Mouse (Mus musculus) embryonic facial prominence, embryonic 12.5 days (tissue): Measurements from ENCODE around the gene Il34. TPM values are rescaled to one million over a fixed set of nuclear protein-coding genes. Genes with fewer than 3 reads are reported as not detected.

Source experiments
- ATAC-seq: fragments of 200-750 bp; cut with Nextera tagmentation; 2 replicates; pipeline ENCODE4 v1.8.0; 2017; ENCODE audit not compliant: insufficient number of reproducible peaks, insufficient read depth, low FRiP score, low TSS enrichment
- H3K27ac ChIP-seq: fragments of 300-500 bp; sonication (generic); 2 replicates; pipeline ENCODE4 v1.5.1; 2016; ENCODE audit warnings: mild to moderate bottlenecking
- H3K27me3 ChIP-seq: fragments of 300-500 bp; sonication (generic); 2 replicates; pipeline ENCODE4 v1.6.1; 2016; ENCODE audit warnings: mild to moderate bottlenecking, moderate library complexity
- H3K36me3 ChIP-seq: fragments of 300-500 bp; sonication (generic); 2 replicates; pipeline ENCODE4 v1.6.1; 2016; ENCODE audit warnings: mild to moderate bottlenecking
- H3K4me1 ChIP-seq: fragments of 300-500 bp; sonication (generic); 2 replicates; pipeline ENCODE4 v1.6.1; 2016
- H3K4me2 ChIP-seq: fragments of 300-500 bp; sonication (generic); replicated peaks from 2 replicates; pipeline ENCODE4 v1.6.1; 2016; ENCODE audit warnings: mild to moderate bottlenecking, moderate library complexity
- H3K4me3 ChIP-seq: fragments of 300-500 bp; sonication (generic); 2 replicates; pipeline ENCODE4 v1.5.1; 2016; ENCODE audit warnings: mild to moderate bottlenecking
- H3K9ac ChIP-seq: fragments of 300-500 bp; sonication (generic); 2 replicates; pipeline ENCODE4 v1.6.1; 2016; ENCODE audit warnings: mild to moderate bottlenecking, moderate library complexity
- H3K9me3 ChIP-seq: fragments of 300-500 bp; sonication (generic); 2 replicates; pipeline ENCODE4 v1.6.1; 2016; ENCODE audit warnings: mild to moderate bottlenecking, moderate library complexity
- WGBS: fragments of 180-500 bp; shearing (Covaris S2); methylation state at CpG from one replicate; pipeline ENCODE4 v1.1.7; 2016; 5-methylcytosine and 5-hydroxymethylcytosine counted together
- polyA plus RNA-seq: library from polyadenylated mRNA; unstranded; fragments of >200 nt; fragmentation: Nextera tagmentation; extraction: Ambion mirVana; gene quantifications from 2 replicates; pipeline ENCODE4 v1.2.1, GENCODE M21; 2016

Il34 gene
- polyA plus RNA-seq, 1 experiment from 2014 or later: 0.46 TPM

DNA sequence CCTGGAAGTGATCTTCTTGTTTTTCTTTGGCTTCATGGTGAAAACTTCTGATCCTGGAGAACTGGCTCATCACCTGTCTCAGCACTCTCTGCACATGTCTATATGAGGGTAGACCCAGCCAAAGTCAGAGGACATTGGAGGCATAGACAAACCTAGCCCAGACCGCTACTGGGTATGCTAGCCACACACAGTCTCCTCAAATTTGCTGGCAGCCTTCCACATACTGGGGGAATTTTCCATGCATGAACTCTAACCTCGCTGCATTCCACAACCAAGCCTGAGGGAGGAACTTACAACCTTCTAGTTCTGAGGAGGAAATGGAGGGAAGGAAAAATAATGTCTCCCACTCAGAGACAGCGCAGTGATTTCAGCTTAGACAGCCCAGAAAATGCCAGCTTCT is 31.7 kb downstream of the Il34 start:
- Histone ChIP-seq H3K9ac (no peak overlapping the region), H3K27ac (no peak overlapping the region), H3K4me2 (no peak overlapping the region), H3K27me3 (no peaks in the 10 kb centered on the region), H3K4me1 (no peaks in the 10 kb centered on the region), H3K36me3 (no peaks in the 10 kb centered on the region), H3K4me3 (no peak overlapping the region), H3K9me3 (no peaks in the 10 kb centered on the region)
- 59% methylated on average over 3 of the region's 3 CpGs for WGBS
- no peak for ATAC-seq

DNA sequence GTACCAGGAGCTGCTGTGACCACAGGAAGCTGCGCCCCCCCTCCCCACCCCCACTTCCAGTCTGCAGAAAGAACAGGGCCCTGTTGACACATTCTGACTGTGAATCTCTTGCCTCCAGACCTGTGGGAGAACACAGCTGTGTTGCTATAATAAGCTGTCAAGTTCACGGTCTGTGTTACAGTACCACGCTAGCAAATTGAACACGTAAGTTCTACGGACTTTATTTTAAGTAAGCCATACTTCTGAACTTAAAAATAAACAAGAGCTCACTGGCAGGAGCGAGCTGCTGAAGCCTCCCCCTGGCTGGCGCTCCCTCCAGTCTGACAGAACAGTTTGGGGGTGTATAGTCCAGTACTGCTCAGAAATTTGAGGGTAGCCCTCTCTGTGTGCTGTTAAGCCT is 33.3 kb downstream of the Il34 start:
- H3K36me3 ChIP-seq: no peaks in the 10 kb centered on the region
- 69% methylated on average over 7 of the region's 7 CpGs for WGBS
- ATAC-seq: no peak

DNA sequence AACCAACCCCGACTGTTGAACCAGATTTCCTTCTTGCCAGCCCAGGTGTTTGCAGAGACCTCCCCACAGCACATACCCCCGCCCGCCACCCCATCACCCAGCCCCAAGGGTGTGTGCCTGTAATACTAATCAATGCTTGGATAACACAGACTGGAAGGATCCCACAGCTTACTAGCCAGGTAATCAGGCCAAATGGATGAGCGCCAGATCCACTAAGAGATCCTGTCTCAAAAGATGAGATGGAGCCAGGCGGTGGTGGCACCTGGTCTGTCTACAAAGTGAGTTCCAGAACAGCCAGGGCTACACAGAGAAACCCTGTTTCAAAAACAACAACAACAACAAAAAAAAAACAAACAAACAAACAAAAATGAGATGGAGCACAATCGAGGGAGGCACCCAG is 38.5 kb downstream of the Il34 start:
- ATAC-seq: no peak
- no peak overlapping the region for H3K9ac ChIP-seq
- H3K36me3 ChIP-seq: no peaks in the 10 kb centered on the region
- no peaks in the 10 kb centered on the region for H3K4me1 ChIP-seq
- WGBS: 92% methylated on average over 6 of the region's 6 CpGs
- no peaks in the 10 kb centered on the region for H3K9me3 ChIP-seq
- no peak overlapping the region for H3K4me3 ChIP-seq
- H3K27ac ChIP-seq: no peak overlapping the region
- no peak overlapping the region for H3K4me2 ChIP-seq
- H3K27me3 ChIP-seq: no peaks in the 10 kb centered on the region

More for the DNA sequence above, 33.3 kb downstream of the Il34 start:
- H3K4me3 ChIP-seq: no peak overlapping the region
- H3K9me3 ChIP-seq: no peaks in the 10 kb centered on the region
- no peaks in the 10 kb centered on the region for H3K4me1 ChIP-seq
- H3K27me3 ChIP-seq: no peaks in the 10 kb centered on the region
- no peak overlapping the region for H3K4me2 ChIP-seq
- no peak overlapping the region for H3K27ac ChIP-seq
- no peak overlapping the region for H3K9ac ChIP-seq

DNA sequence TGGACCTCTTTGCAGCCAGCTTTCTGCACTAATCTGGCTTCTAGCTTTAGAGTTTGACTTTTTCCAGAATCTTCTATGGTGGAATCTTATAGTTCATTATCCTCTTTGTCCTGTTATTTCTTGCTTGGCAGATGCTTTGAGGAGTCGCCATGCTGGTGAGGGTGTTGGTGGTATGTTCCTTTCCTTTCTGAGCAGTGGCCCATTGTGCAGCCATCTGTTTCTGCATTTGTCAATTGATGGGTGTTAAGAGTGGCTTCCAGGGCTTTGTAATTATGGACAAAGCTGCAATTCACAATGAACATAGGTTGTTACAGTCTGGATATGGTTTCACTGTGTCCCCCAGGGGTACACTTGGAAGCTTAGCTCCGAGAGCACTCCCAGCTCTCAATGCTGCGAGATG is 41.1 kb downstream of the Il34 start:
- no peak for ATAC-seq
- Histone ChIP-seq H3K9me3 (no peaks in the 10 kb centered on the region), H3K27me3 (no peaks in the 10 kb centered on the region), H3K4me2 (no peak overlapping the region), H3K4me3 (no peak overlapping the region), H3K9ac (no peak overlapping the region), H3K36me3 (no peaks in the 10 kb centered on the region), H3K27ac (no peak overlapping the region), H3K4me1 (no peaks in the 10 kb centered on the region)
- 70% methylated on average over 3 of the region's 3 CpGs for WGBS

DNA sequence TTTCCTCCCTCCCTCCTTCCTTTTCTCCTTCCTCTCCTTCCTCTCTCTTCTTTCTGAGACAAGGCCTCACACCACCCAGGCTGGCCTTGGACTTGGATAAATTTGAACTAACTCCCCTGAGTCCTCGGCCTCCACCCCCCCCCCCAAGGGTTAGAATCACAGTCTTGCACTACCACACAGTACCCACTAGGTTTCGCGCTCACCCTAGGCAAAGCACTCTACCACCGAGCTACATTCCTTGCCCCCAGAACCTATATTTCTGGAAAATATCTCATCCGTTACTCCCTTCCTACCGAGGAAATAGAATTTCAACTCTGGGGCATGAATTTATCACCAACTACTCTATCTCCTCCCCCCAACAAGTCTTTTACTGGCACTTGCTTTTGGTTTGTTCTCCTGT is 43.7 kb downstream of the Il34 start:
- 58% methylated on average over 6 of the region's 6 CpGs for WGBS
- Histone ChIP-seq H3K27ac (no peak overlapping the region), H3K4me1 (no peaks in the 10 kb centered on the region), H3K4me2 (no peak overlapping the region), H3K9ac (no peak overlapping the region), H3K4me3 (no peak overlapping the region), H3K36me3 (no peaks in the 10 kb centered on the region), H3K9me3 (no peaks in the 10 kb centered on the region), H3K27me3 (no peaks in the 10 kb centered on the region)
- no peak for ATAC-seq

DNA sequence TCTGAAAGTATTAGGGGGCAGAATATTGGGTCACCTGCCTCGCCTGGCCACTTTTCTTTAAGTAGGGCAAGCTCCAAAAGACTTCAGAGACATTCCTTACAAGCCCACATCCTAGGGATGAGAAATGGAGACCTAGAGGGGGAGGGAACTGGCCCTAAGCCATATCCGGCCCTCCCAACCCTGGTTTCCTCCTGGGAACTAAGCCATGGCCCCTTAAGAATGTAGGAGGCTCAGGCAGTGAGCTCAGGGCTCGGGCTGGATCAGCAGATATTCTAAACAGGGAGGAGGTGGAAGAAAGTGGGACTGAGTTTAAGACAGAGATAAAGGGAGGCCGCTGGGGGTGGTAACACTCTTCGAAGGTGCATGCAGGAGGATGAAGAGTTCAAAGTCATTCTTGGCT is 44.5 kb downstream of the Il34 start:
- Histone ChIP-seq H3K27me3 (no peaks in the 10 kb centered on the region), H3K4me1 (no peaks in the 10 kb centered on the region), H3K9ac (no peak overlapping the region), H3K36me3 (no peaks in the 10 kb centered on the region), H3K27ac (no peak overlapping the region), H3K4me2 (no peak overlapping the region), H3K4me3 (no peak overlapping the region), H3K9me3 (no peaks in the 10 kb centered on the region)
- no peak for ATAC-seq
- 54% methylated on average over 5 of the region's 5 CpGs for WGBS

DNA sequence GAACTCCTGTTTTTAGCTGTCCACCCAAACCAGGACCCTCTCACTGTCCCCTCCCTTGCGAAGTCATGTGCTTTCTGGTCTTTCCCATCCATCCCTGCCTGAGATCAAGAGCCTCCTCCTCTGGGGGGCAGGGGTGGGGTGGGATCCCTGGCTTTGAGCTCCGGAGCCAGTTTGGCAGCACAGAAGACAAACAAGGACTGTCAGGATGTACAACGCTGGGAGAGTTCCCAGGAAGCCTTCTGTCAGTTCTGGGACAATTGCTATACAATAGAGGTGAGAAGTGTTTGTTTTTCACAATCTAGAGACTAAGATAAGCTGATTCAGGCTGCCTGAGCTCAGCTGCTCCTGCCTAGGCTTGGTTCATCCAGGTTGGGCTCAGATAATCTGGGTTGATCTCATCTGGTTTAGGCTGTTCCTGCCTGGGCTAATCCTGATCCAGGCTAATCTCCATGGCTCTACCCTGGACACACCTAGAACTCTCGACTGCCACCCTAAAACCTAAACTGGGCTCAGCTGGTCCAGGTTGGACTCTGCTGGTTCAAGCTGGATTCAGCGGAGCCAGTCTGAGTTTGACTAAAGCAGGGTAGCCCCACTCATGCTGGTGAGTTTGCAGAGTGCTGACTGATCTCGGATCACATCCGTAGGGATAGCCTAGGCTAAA is 45.3 kb downstream of the Il34 start:
- 70% methylated on average over 7 of the region's 7 CpGs for WGBS
- no peaks in the 10 kb centered on the region for H3K27me3 ChIP-seq
- H3K36me3 ChIP-seq: no peaks in the 10 kb centered on the region
- H3K27ac ChIP-seq: no peak overlapping the region
- H3K4me1 ChIP-seq: no peaks in the 10 kb centered on the region
- H3K4me2 ChIP-seq: no peak overlapping the region
- H3K9ac ChIP-seq: no peak overlapping the region
- no peaks in the 10 kb centered on the region for H3K9me3 ChIP-seq
- no peak overlapping the region for H3K4me3 ChIP-seq
- ATAC-seq: no peak

DNA sequence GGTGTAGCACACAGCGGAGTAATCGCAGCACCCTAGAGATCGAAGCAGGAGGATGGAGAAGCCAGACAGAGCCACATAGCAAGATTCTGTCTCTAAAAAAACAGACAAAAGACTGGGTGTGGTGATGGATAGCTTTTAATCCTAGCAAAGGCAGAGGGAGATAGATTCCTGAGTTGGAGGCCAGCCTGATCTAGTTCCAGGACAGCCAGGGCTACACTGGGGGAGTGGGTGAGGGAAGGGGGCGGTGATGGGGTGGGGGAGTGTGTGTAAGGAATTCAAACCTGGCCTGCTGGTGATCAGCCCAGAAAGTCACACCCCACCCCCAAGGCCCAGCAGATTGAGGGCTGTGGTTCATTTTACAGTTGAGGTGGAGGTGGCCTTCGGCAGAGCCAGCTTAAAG is 49.5 kb downstream of the Il34 start:
- no peaks in the 10 kb centered on the region for H3K27me3 ChIP-seq
- H3K4me1 ChIP-seq: peaks cover 7% of the 10 kb centered on the region; the same call in 1 of the 2 replicates
- WGBS: 75% methylated on average over 5 of the region's 5 CpGs
- H3K27ac ChIP-seq: no peak overlapping the region
- no peak overlapping the region for H3K9ac ChIP-seq
- H3K9me3 ChIP-seq: no peaks in the 10 kb centered on the region
- H3K4me3 ChIP-seq: no peak overlapping the region
- no peak overlapping the region for H3K4me2 ChIP-seq
- H3K36me3 ChIP-seq: no peaks in the 10 kb centered on the region
- no peak for ATAC-seq

DNA sequence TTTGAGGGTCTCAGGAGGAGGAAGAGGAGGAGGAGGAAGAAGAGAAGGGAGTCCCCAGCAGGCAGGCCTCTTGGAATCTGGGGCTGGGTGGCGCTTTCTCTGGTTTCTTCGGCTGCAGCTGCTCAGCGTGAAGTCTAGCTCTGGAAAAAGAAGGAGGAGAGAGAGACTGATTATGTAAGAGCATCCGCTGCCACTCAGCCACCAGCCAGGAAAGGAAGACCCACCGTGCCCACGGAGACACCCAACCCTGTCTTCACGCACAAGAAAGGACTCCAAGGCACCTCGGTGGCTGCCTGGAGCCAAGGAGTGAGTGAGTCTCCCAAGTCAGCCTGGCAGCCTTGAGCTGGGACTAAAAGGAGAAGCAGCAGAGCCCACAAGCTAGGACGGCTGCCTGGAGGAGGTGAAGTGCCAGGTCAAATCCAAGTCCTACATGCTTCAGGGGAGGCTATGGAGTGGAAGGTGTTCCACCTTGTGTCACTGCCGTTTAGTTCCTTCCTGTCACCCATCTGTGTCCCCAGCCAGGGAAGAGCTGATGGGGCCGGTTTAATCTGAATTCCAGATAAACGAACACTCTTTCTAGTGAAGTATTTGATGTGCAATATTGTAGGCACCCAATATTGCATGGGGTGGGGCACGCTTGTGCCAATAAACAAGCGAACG is 50.1 kb downstream of the Il34 start:
- H3K27ac ChIP-seq: no peak overlapping the region
- H3K4me1 ChIP-seq: peaks cover 7% of the 10 kb centered on the region; the same call in 1 of the 2 replicates
- no peak overlapping the region for H3K4me2 ChIP-seq
- no peaks in the 10 kb centered on the region for H3K27me3 ChIP-seq
- 57% methylated on average over 15 of the region's 15 CpGs for WGBS
- no peaks in the 10 kb centered on the region for H3K9me3 ChIP-seq
- no peak overlapping the region for H3K4me3 ChIP-seq
- no peak overlapping the region for H3K9ac ChIP-seq
- no peak for ATAC-seq
- H3K36me3 ChIP-seq: no peaks in the 10 kb centered on the region

DNA sequence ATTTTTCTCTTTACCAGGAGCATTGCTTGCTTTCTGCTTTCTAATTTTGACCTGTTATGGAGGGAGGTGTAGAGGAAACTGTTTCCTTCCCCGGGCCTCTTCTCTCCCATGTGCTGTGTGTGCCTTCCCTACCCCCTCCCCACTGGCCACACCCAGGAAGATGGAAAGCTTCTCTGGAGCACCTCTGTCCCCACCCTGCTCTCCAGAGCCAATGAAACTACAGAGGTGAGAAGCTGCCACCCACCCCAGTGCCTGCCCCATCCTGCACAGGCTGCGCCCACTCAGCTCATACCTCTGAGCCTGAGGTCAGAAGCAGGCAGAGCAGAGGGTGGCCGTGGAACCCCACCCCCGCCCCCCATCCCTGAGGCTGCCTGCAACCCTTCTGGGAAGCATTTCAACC is 51.0 kb downstream of the Il34 start:
- Histone ChIP-seq H3K36me3 (no peaks in the 10 kb centered on the region), H3K4me3 (no peak overlapping the region), H3K4me1 (peaks cover 7% of the 10 kb centered on the region; the same call in 1 of the 2 replicates), H3K27ac (no peak overlapping the region), H3K9ac (no peak overlapping the region), H3K4me2 (no peak overlapping the region), H3K27me3 (no peaks in the 10 kb centered on the region), H3K9me3 (no peaks in the 10 kb centered on the region)
- WGBS: 55% methylated on average over 4 of the region's 4 CpGs
- ATAC-seq: peak; percentile 73; the same call in 1 of the 2 replicates

DNA sequence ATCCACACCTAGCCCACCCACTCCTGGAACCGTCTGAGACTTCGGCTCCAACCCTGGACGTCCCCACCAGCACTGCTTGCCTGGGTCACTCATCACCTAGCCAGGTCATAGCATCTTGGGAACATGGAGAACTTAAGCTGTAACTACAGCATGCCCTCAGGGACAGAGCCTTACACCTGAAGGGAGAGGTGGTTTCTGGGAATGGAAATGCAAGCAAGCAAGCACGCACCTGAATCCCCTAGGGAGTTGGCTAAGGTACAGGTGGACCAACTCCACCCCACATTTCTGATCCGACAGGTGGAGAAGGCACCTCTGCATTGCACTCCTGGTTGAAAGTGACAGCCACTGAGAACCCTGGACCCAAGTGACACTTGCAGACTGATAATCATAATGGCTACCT is 54.2 kb downstream of the Il34 start:
- Histone ChIP-seq H3K4me2 (no peak overlapping the region), H3K27me3 (no peaks in the 10 kb centered on the region), H3K27ac (no peak overlapping the region), H3K4me1 (peaks cover 7% of the 10 kb centered on the region; the same call in 1 of the 2 replicates), H3K9me3 (no peaks in the 10 kb centered on the region), H3K36me3 (no peaks in the 10 kb centered on the region), H3K9ac (no peak overlapping the region), H3K4me3 (no peak overlapping the region)
- 76% methylated on average over 5 of the region's 5 CpGs for WGBS
- no peak for ATAC-seq

DNA sequence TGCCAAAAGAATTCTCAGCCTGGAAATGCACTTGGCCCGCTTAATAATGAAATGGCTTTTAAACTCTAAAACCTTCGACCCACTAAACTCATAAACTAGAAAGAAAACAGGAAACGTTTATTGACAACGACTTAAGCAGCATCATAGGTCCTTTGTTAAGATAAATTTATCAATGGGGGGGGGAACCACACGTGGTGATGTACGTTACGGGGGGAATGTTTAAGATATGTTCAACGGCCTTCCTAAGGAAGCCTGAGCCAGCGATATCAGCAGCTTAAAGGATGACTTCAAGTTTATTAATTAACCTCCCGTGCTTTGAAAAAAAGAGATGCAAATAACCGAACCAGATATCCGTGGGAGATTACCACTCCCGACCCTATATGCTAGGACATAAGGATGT is 55.5 kb downstream of the Il34 start:
- ATAC-seq: no peak
- no peak overlapping the region for H3K9ac ChIP-seq
- no peaks in the 10 kb centered on the region for H3K9me3 ChIP-seq
- H3K4me1 ChIP-seq: peaks cover 6% of the 10 kb centered on the region; the same call in 1 of the 2 replicates
- H3K36me3 ChIP-seq: no peaks in the 10 kb centered on the region
- WGBS: 53% methylated on average over 13 of the region's 13 CpGs
- no peak overlapping the region for H3K27ac ChIP-seq
- H3K4me2 ChIP-seq: no peak overlapping the region
- H3K4me3 ChIP-seq: no peak overlapping the region
- no peaks in the 10 kb centered on the region for H3K27me3 ChIP-seq
